Comparison of ENCODE assay signal across 23 mouse cellular contexts in the genomic region with DNA sequence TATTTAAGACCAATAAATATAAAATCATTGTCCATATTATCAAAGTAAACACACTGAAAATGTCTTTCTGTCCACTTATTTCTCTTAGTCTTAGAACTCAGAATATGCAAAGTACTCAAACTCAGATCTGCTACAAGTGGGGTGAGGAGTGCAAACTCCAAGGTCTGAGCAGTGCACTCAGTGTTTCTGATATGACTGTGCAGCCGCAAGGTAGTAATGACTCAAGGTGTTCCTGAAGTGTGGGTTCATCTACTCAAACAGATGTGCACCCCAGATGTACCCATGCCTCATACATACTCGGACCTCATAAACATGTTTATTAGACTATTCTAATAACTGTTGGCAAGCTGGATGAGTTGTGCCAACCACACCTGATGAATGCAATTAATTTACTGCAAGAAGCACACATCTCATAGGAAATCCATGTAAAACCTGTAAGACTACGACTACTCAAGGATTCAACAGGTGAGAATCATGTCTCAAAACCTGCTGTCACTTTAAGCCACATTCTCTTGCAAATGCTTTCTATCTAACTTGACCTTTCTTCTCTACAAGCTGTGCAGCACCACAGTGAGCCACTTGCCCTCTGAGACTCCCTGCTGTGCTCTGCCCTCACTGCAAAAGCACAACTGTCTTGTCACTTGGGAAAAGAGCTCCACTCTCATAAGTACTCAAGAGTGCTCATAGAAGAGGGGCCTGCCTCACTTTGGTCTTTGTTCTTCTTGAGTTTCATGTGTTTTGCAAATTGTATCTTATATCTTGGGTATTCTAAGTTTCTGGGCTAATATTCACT.
"Had no signal": no experiment of that assay in that cellular context is flagged by ENCODE, and none has a peak within 500 bp of the region (broad histone marks: within the 10 kb centered on the region; RNA-seq: fewer than 3 reads in every experiment).

No protein-coding gene starts in this region.

- H3K9me3 ChIP-seq: heart, embryonic 13.5 days; heart, embryonic 15.5 days; hindbrain, embryonic 13.5 days; hindbrain, embryonic 15.5 days; limb, embryonic 10.5 days; limb, embryonic 12.5 days; liver, embryonic 13.5 days; liver, embryonic 15.5 days had no signal

- H3K27ac ChIP-seq: heart, adult 2 months; heart, embryonic 13.5 days; heart, embryonic 15.5 days; hindbrain, embryonic 13.5 days; hindbrain, embryonic 15.5 days; hindbrain, postnatal 0 days; left cerebral cortex, adult 2 months; limb, embryonic 10.5 days; limb, embryonic 12.5 days; liver, embryonic 13.5 days; liver, embryonic 15.5 days had no signal

- H3K4me1 ChIP-seq: heart, embryonic 15.5 days; hindbrain, embryonic 13.5 days; hindbrain, embryonic 15.5 days; limb, embryonic 10.5 days; limb, embryonic 12.5 days; liver, embryonic 13.5 days; liver, embryonic 15.5 days had no signal

- H3K27me3 ChIP-seq: heart, embryonic 13.5 days; heart, embryonic 15.5 days; hindbrain, embryonic 13.5 days; hindbrain, embryonic 15.5 days; limb, embryonic 12.5 days; liver, embryonic 13.5 days; liver, embryonic 15.5 days had no signal

- H3K36me3 ChIP-seq: heart, embryonic 15.5 days; liver, embryonic 13.5 days; liver, embryonic 15.5 days had no signal

- H3K9ac ChIP-seq: heart, embryonic 13.5 days; heart, embryonic 15.5 days; hindbrain, embryonic 13.5 days; hindbrain, embryonic 15.5 days; limb, embryonic 12.5 days; liver, embryonic 13.5 days; liver, embryonic 15.5 days had no signal

- H3K4me2 ChIP-seq: heart, embryonic 11.5 days; heart, embryonic 13.5 days; heart, embryonic 15.5 days; hindbrain, embryonic 13.5 days; hindbrain, embryonic 15.5 days; limb, embryonic 12.5 days; liver, embryonic 11.5 days; liver, embryonic 13.5 days; liver, embryonic 15.5 days had no signal

- DNase-seq: gastrocnemius, postnatal 14 days; gastrocnemius, postnatal 36 days; heart, adult 11 months; heart, adult 2 months; heart, postnatal 14 days; heart, postnatal 36 days; kidney, adult 18-20 months; kidney, adult 8-10 months; kidney, postnatal 10 days; kidney, postnatal 36 days; liver; liver, embryonic 13.5 days had no signal

- H3K4me3 ChIP-seq: heart, adult 2 months; heart, embryonic 13.5 days; heart, embryonic 15.5 days; hindbrain, embryonic 13.5 days; hindbrain, embryonic 15.5 days; left cerebral cortex, adult 2 months; limb, embryonic 10.5 days; limb, embryonic 12.5 days; liver, embryonic 13.5 days; liver, embryonic 15.5 days had no signal
